Mouse (Mus musculus) forebrain, embryonic 12.5 days (tissue): ENCODE measurements at regions not wholly inside any gene's neighbourhood (a gene's known extent, or its start where the extent isn't known, plus 50 kb on each side); places are given as distances from the start of the nearest gene placed in this dataset.

ENCODE experiments used
- ATAC-seq: fragments of 200-750 bp; cut with Nextera tagmentation; 2 replicates; pipeline ENCODE4 v1.8.0; 2017; ENCODE audit warnings: moderate TSS enrichment; ENCODE audit not compliant: low FRiP score
- H3K27ac ChIP-seq: fragments of 300-500 bp; sonication (generic); 2 replicates; pipeline ENCODE4 v1.5.1; 2016; ENCODE audit warnings: mild to moderate bottlenecking
- H3K27me3 ChIP-seq: fragments of 300-500 bp; sonication (generic); 2 replicates; pipeline ENCODE4 v1.6.1; 2016; ENCODE audit warnings: mild to moderate bottlenecking
- H3K36me3 ChIP-seq: fragments of 300-500 bp; sonication (generic); replicated peaks from 2 replicates; pipeline ENCODE4 v1.6.1; 2016; ENCODE audit warnings: mild to moderate bottlenecking
- H3K4me1 ChIP-seq: fragments of 300-500 bp; sonication (generic); 2 replicates; pipeline ENCODE4 v1.6.1; 2016
- H3K4me2 ChIP-seq: fragments of 300-500 bp; sonication (generic); 2 replicates; pipeline ENCODE4 v1.6.1; 2016; ENCODE audit warnings: mild to moderate bottlenecking, moderate library complexity
- H3K4me3 ChIP-seq: fragments of 300-500 bp; sonication (generic); replicated peaks from 2 replicates; pipeline ENCODE4 v1.5.1; 2016; ENCODE audit warnings: mild to moderate bottlenecking
- H3K9ac ChIP-seq: fragments of 300-500 bp; sonication (generic); 2 replicates; pipeline ENCODE4 v1.6.1; 2016; ENCODE audit warnings: mild to moderate bottlenecking
- H3K9me3 ChIP-seq: fragments of 300-500 bp; sonication (generic); 2 replicates; pipeline ENCODE4 v1.6.1; 2016
- WGBS: fragments of 180-500 bp; shearing (Covaris S2); methylation state at CpG from one replicate; pipeline ENCODE4 v1.1.7; 2016; 5-methylcytosine and 5-hydroxymethylcytosine counted together

- Histone ChIP-seq H3K27me3 (peaks cover 6% of the 10 kb centered on the region; the same call in 1 of the 2 replicates), H3K9me3 (no peaks in the 10 kb centered on the region), H3K27ac (no peak overlapping the region), H3K4me2 (no peak overlapping the region), H3K4me3 (no peak overlapping the region), H3K9ac (no peak overlapping the region), H3K4me1 (peaks cover 61% of the 10 kb centered on the region), H3K36me3 (no peaks in the 10 kb centered on the region)
- no peak for ATAC-seq
- 46% methylated on average over 8 of the region's 8 CpGs for WGBS
Measured at GRCm38 (mm10) chr14:25068430-25068829, 390.6 kb upstream of the Zmiz1 start.

GRCm38 (mm10) chr14:25073143-25073542 is 385.8 kb upstream of the Zmiz1 start:
- ATAC-seq: no peak
- Histone ChIP-seq H3K4me1 (peaks cover 26% of the 10 kb centered on the region), H3K27ac (no peak overlapping the region), H3K36me3 (no peaks in the 10 kb centered on the region), H3K4me2 (no peak overlapping the region), H3K9me3 (no peaks in the 10 kb centered on the region), H3K4me3 (no peak overlapping the region), H3K27me3 (no peaks in the 10 kb centered on the region), H3K9ac (no peak overlapping the region)
- 44% methylated on average over 5 of the region's 5 CpGs for WGBS

- H3K27me3 ChIP-seq: no peaks in the 10 kb centered on the region
- H3K9ac ChIP-seq: no peak overlapping the region
- H3K27ac ChIP-seq: no peak overlapping the region
- no peak overlapping the region for H3K4me2 ChIP-seq
- no peaks in the 10 kb centered on the region for H3K36me3 ChIP-seq
- no peak overlapping the region for H3K4me3 ChIP-seq
- WGBS: 86% methylated on average over 9 of the region's 9 CpGs
- no peak for ATAC-seq
- peaks cover 20% of the 10 kb centered on the region for H3K4me1 ChIP-seq
- H3K9me3 ChIP-seq: no peaks in the 10 kb centered on the region
Measured at GRCm38 (mm10) chr14:25074022-25074800, 384.8 kb upstream of the Zmiz1 start.

GRCm38 (mm10) chr14:25074891-25075290 is 384.1 kb upstream of the Zmiz1 start:
- ATAC-seq: no peak
- no peak overlapping the region for H3K4me2 ChIP-seq
- 88% methylated on average over 5 of the region's 5 CpGs for WGBS
- no peak overlapping the region for H3K9ac ChIP-seq
- no peaks in the 10 kb centered on the region for H3K36me3 ChIP-seq
- no peaks in the 10 kb centered on the region for H3K9me3 ChIP-seq
- no peak overlapping the region for H3K27ac ChIP-seq
- no peak overlapping the region for H3K4me3 ChIP-seq
- no peaks in the 10 kb centered on the region for H3K27me3 ChIP-seq
- peaks cover 20% of the 10 kb centered on the region for H3K4me1 ChIP-seq

GRCm38 (mm10) chr14:25080431-25080830 is 378.6 kb upstream of the Zmiz1 start:
- H3K36me3 ChIP-seq: no peaks in the 10 kb centered on the region
- no peak overlapping the region for H3K4me2 ChIP-seq
- WGBS: 86% methylated on average over 3 of the region's 3 CpGs
- 0 out of 2 replicates have a peak, but pooled peaks cover 7% of the 10 kb centered on the region for H3K9me3 ChIP-seq
- peaks cover 6% of the 10 kb centered on the region for H3K4me1 ChIP-seq
- H3K9ac ChIP-seq: no peak overlapping the region
- H3K4me3 ChIP-seq: no peak overlapping the region
- no peak for ATAC-seq
- H3K27me3 ChIP-seq: no peaks in the 10 kb centered on the region; the same call in 1 of the 2 replicates
- no peak overlapping the region for H3K27ac ChIP-seq

- H3K27me3 ChIP-seq: no peaks in the 10 kb centered on the region; the same call in 1 of the 2 replicates
- no peak overlapping the region for H3K4me3 ChIP-seq
- 86% methylated on average over 4 of the region's 4 CpGs for WGBS
- H3K4me1 ChIP-seq: no peaks in the 10 kb centered on the region
- 0 out of 2 replicates have a peak, but pooled peaks cover 7% of the 10 kb centered on the region for H3K9me3 ChIP-seq
- no peak for ATAC-seq
- no peak overlapping the region for H3K9ac ChIP-seq
- H3K4me2 ChIP-seq: no peak overlapping the region
- no peak overlapping the region for H3K27ac ChIP-seq
- no peaks in the 10 kb centered on the region for H3K36me3 ChIP-seq
Measured at GRCm38 (mm10) chr14:25083847-25084246, 375.1 kb upstream of the Zmiz1 start.

GRCm38 (mm10) chr14:25096786-25097185 is 362.2 kb upstream of the Zmiz1 start:
- 91% methylated on average over 3 of the region's 3 CpGs for WGBS
- Histone ChIP-seq H3K36me3 (no peaks in the 10 kb centered on the region), H3K4me2 (no peak overlapping the region), H3K9ac (no peak overlapping the region), H3K27ac (no peak overlapping the region), H3K9me3 (peaks cover 7% of the 10 kb centered on the region; the same call in 1 of the 2 replicates), H3K4me3 (no peak overlapping the region), H3K4me1 (no peaks in the 10 kb centered on the region), H3K27me3 (no peaks in the 10 kb centered on the region)
- ATAC-seq: no peak

GRCm38 (mm10) chr14:25105391-25105790 is 353.6 kb upstream of the Zmiz1 start:
- no peak for ATAC-seq
- no peak overlapping the region for H3K4me2 ChIP-seq

GRCm38 (mm10) chr14:25106451-25106850 is 352.5 kb upstream of the Zmiz1 start:
- Histone ChIP-seq H3K4me3 (no peak overlapping the region), H3K27ac (no peak overlapping the region), H3K4me1 (peaks cover 41% of the 10 kb centered on the region), H3K36me3 (no peaks in the 10 kb centered on the region), H3K4me2 (no peak overlapping the region), H3K27me3 (no peaks in the 10 kb centered on the region), H3K9me3 (no peaks in the 10 kb centered on the region), H3K9ac (no peak overlapping the region)
- no peak for ATAC-seq
- 96% methylated on average over 2 of the region's 2 CpGs for WGBS

More at GRCm38 (mm10) chr14:25105391-25105790, 353.6 kb upstream of the Zmiz1 start:
- H3K36me3 ChIP-seq: no peaks in the 10 kb centered on the region
- H3K27ac ChIP-seq: no peak overlapping the region
- WGBS: 81% methylated on average over 10 of the region's 10 CpGs
- H3K27me3 ChIP-seq: no peaks in the 10 kb centered on the region
- H3K9me3 ChIP-seq: no peaks in the 10 kb centered on the region
- H3K4me3 ChIP-seq: no peak overlapping the region
- H3K9ac ChIP-seq: no peak overlapping the region
- peaks cover 34% of the 10 kb centered on the region for H3K4me1 ChIP-seq

- H3K4me3 ChIP-seq: peak overlapping the region; percentile 12
- H3K9me3 ChIP-seq: no peaks in the 10 kb centered on the region
- peak overlapping the region; percentile 55 for H3K9ac ChIP-seq
- H3K27me3 ChIP-seq: no peaks in the 10 kb centered on the region
- peak overlapping the region; percentile 48 for H3K4me2 ChIP-seq
- H3K36me3 ChIP-seq: no peaks in the 10 kb centered on the region
- peak overlapping the region; percentile 97 for H3K27ac ChIP-seq
- peaks cover 41% of the 10 kb centered on the region for H3K4me1 ChIP-seq
- ATAC-seq: peak; percentile 72
- 4% methylated on average over 17 of the region's 17 CpGs for WGBS
Measured at GRCm38 (mm10) chr14:25108101-25108652, 350.8 kb upstream of the Zmiz1 start.

- 2% methylated on average over 8 of the region's 8 CpGs for WGBS
- Histone ChIP-seq H3K4me2 (peak overlapping the region; percentile 48), H3K4me1 (peaks cover 41% of the 10 kb centered on the region), H3K4me3 (peak overlapping the region; percentile 12), H3K27ac (peak overlapping the region; percentile 97), H3K27me3 (no peaks in the 10 kb centered on the region), H3K9ac (peak overlapping the region; percentile 55), H3K36me3 (no peaks in the 10 kb centered on the region), H3K9me3 (no peaks in the 10 kb centered on the region)
- ATAC-seq: peak; percentile 96
Measured at GRCm38 (mm10) chr14:25108701-25109290, 350.2 kb upstream of the Zmiz1 start.

GRCm38 (mm10) chr14:25109691-25110090 is 349.3 kb upstream of the Zmiz1 start:
- Histone ChIP-seq H3K4me1 (peaks cover 41% of the 10 kb centered on the region), H3K27ac (peak overlapping the region; percentile 97), H3K36me3 (no peaks in the 10 kb centered on the region), H3K4me2 (no peak overlapping the region), H3K4me3 (no peak overlapping the region), H3K27me3 (no peaks in the 10 kb centered on the region), H3K9me3 (no peaks in the 10 kb centered on the region), H3K9ac (no peak overlapping the region)
- WGBS: 30% methylated on average over 1 of the region's 1 CpGs
- no peak for ATAC-seq
